ENCODE assay signal across 26 mouse cellular contexts in genomic region chr1:176080969-176081368, GRCm38 (mm10).
DNase-seq lines count a peak whose midpoint lies in the region; ATAC-seq lines count a peak whose summit lies in the region.
"Had no signal": no experiment of that assay in that cellular context is flagged by ENCODE, and none has a peak within 500 bp of the region (broad histone marks: within the 10 kb centered on the region; RNA-seq: fewer than 3 reads in every experiment).

No protein-coding gene starts in this region.

- H3K36me3 ChIP-seq in hindbrain, embryonic 11.5 days (ENCODE audit: control insufficient read depth, insufficient read depth, low read length): no peaks in the 10 kb centered on the region
- H3K36me3 ChIP-seq in hindbrain, embryonic 10.5 days: no peaks in the 10 kb centered on the region
- H3K36me3 ChIP-seq in midbrain, embryonic 11.5 days (ENCODE audit: control insufficient read depth, insufficient read depth, low read length): no peaks in the 10 kb centered on the region
- H3K36me3 ChIP-seq in midbrain, embryonic 14.5 days (ENCODE audit: control insufficient read depth, insufficient read depth, low read length): no peaks in the 10 kb centered on the region
- no peaks in the 10 kb centered on the region for H3K36me3 ChIP-seq in neural tube, embryonic 13.5 days
- H3K36me3 ChIP-seq: embryonic facial prominence, embryonic 12.5 days; forebrain, embryonic 12.5 days; forebrain, embryonic 15.5 days; G1E; heart, embryonic 10.5 days; heart, embryonic 13.5 days; hindbrain, embryonic 15.5 days had no signal

- whole genome bisulfite sequencing in hindbrain, embryonic 11.5 days: 83% methylated on average over 2 of the region's 2 CpGs
- 72% methylated on average over 2 of the region's 2 CpGs for WGBS in hindbrain, embryonic 10.5 days
- 75% methylated on average over 2 of the region's 2 CpGs for WGBS in midbrain, embryonic 11.5 days
- WGBS in midbrain, embryonic 14.5 days: 72% methylated on average over 2 of the region's 2 CpGs
- 63% methylated on average over 1 of the region's 2 CpGs for WGBS in neural tube, embryonic 13.5 days

- DNase-seq in hindbrain, embryonic 11.5 days (ENCODE audit: low spot score): no peak
- no peak for DNase-seq in hindbrain, embryonic 10.5 days (ENCODE audit: low spot score)
- DNase-seq in midbrain, embryonic 11.5 days (ENCODE audit: low spot score, missing footprints): no peak
- DNase-seq in midbrain, embryonic 14.5 days: no peak
- DNase-seq in neural tube, embryonic 10.5 days (ENCODE audit: extremely low spot score, low spot score): no peak
- DNase-seq: B cell, adult 2 months; cerebellum, adult 18-20 months; cerebellum, adult 9-10 months; cerebellum, postnatal 14 days; gastrocnemius, postnatal 25 days; heart, adult 2 months; heart, postnatal 14 days; heart, postnatal 4 days had no signal

- H3K4me2 ChIP-seq in hindbrain, embryonic 11.5 days (replicated peaks; ENCODE audit: low read depth, low read length): no peak overlapping the region
- H3K4me2 ChIP-seq in midbrain, embryonic 11.5 days: no peak overlapping the region
- no peak overlapping the region for H3K4me2 ChIP-seq in midbrain, embryonic 14.5 days (ENCODE audit: low read length)
- H3K4me2 ChIP-seq in neural tube, embryonic 13.5 days: no peak overlapping the region
- H3K4me2 ChIP-seq: embryonic facial prominence, embryonic 12.5 days; forebrain, embryonic 12.5 days; forebrain, embryonic 15.5 days; heart, embryonic 13.5 days; hindbrain, embryonic 15.5 days had no signal

- H3K27ac ChIP-seq in hindbrain, embryonic 11.5 days (ENCODE audit: low read depth, low read length): no peak overlapping the region
- no peak overlapping the region for H3K27ac ChIP-seq in hindbrain, embryonic 10.5 days
- H3K27ac ChIP-seq in midbrain, embryonic 11.5 days (ENCODE audit: low read depth, low read length): no peak overlapping the region
- no peak overlapping the region for H3K27ac ChIP-seq in midbrain, embryonic 14.5 days (replicated peaks; ENCODE audit: low read depth, low read length)
- peak overlapping the region; percentile 28; the same call in 1 of the 2 replicates for H3K27ac ChIP-seq in neural tube, embryonic 13.5 days (replicated peaks)
- H3K27ac ChIP-seq: embryonic facial prominence, embryonic 12.5 days; forebrain, embryonic 12.5 days; forebrain, embryonic 15.5 days; heart, adult 2 months; heart, embryonic 10.5 days; heart, embryonic 13.5 days; hindbrain, embryonic 15.5 days had no signal

- no peaks in the 10 kb centered on the region for H3K27me3 ChIP-seq in hindbrain, embryonic 11.5 days (ENCODE audit: control insufficient read depth, insufficient read depth, low read length)
- no peaks in the 10 kb centered on the region for H3K27me3 ChIP-seq in hindbrain, embryonic 10.5 days (ENCODE audit: insufficient read depth, poor library complexity, severe bottlenecking)
- no peaks in the 10 kb centered on the region for H3K27me3 ChIP-seq in midbrain, embryonic 11.5 days (ENCODE audit: control insufficient read depth, insufficient read depth, low read length)
- no peaks in the 10 kb centered on the region for H3K27me3 ChIP-seq in midbrain, embryonic 14.5 days (ENCODE audit: control insufficient read depth, insufficient read depth, low read length)
- H3K27me3 ChIP-seq in neural tube, embryonic 13.5 days: no peaks in the 10 kb centered on the region
- H3K27me3 ChIP-seq: CH12.LX; embryonic facial prominence, embryonic 12.5 days; forebrain, embryonic 12.5 days; forebrain, embryonic 15.5 days; heart, embryonic 13.5 days; hindbrain, embryonic 15.5 days; Patski had no signal

- ATAC-seq in hindbrain, embryonic 11.5 days (ENCODE audit: low FRiP score): peak; percentile 50; the same call in 1 of the 2 replicates
- ATAC-seq in midbrain, embryonic 11.5 days (ENCODE audit: low FRiP score): 0 out of 2 replicates have a peak, but pooled peaks have one; percentile 44
- ATAC-seq in midbrain, embryonic 14.5 days (ENCODE audit: low FRiP score, low TSS enrichment): no peak
- peak; percentile 25; the same call in 1 of the 2 replicates for ATAC-seq in neural tube, embryonic 13.5 days (ENCODE audit: low read depth)
- ATAC-seq: forebrain, embryonic 15.5 days; inflammation-experienced regulatory T-cells, adult 6 months; intestine, embryonic 16.5 days; Patski had no signal

- H3K9ac ChIP-seq in hindbrain, embryonic 11.5 days (ENCODE audit: low read depth, low read length): no peak overlapping the region
- H3K9ac ChIP-seq in midbrain, embryonic 11.5 days (ENCODE audit: low read length): no peak overlapping the region
- H3K9ac ChIP-seq in midbrain, embryonic 14.5 days (replicated peaks; ENCODE audit: low read length): no peak overlapping the region
- no peak overlapping the region for H3K9ac ChIP-seq in neural tube, embryonic 13.5 days
- H3K9ac ChIP-seq: embryonic facial prominence, embryonic 12.5 days; forebrain, embryonic 12.5 days; forebrain, embryonic 15.5 days; heart, embryonic 13.5 days; hindbrain, embryonic 15.5 days had no signal

- no peaks in the 10 kb centered on the region for H3K9me3 ChIP-seq in hindbrain, embryonic 11.5 days (ENCODE audit: control insufficient read depth, low read length)
- H3K9me3 ChIP-seq in hindbrain, embryonic 10.5 days: no peaks in the 10 kb centered on the region
- no peaks in the 10 kb centered on the region for H3K9me3 ChIP-seq in midbrain, embryonic 11.5 days (ENCODE audit: control insufficient read depth, low read length)
- H3K9me3 ChIP-seq in midbrain, embryonic 14.5 days (ENCODE audit: control insufficient read depth, low read length): no peaks in the 10 kb centered on the region
- H3K9me3 ChIP-seq in neural tube, embryonic 13.5 days: no peaks in the 10 kb centered on the region
- H3K9me3 ChIP-seq: embryonic facial prominence, embryonic 12.5 days; forebrain, embryonic 12.5 days; forebrain, embryonic 15.5 days; heart, embryonic 10.5 days; heart, embryonic 13.5 days; hindbrain, embryonic 15.5 days had no signal

- no peaks in the 10 kb centered on the region for H3K4me1 ChIP-seq in hindbrain, embryonic 11.5 days (replicated peaks; ENCODE audit: control insufficient read depth, insufficient read depth, low read length)
- H3K4me1 ChIP-seq in hindbrain, embryonic 10.5 days (replicated peaks): peaks cover 6% of the 10 kb centered on the region
- no peaks in the 10 kb centered on the region for H3K4me1 ChIP-seq in midbrain, embryonic 11.5 days (ENCODE audit: control insufficient read depth, insufficient read depth, low read length)
- H3K4me1 ChIP-seq in midbrain, embryonic 14.5 days (ENCODE audit: control insufficient read depth, insufficient read depth, low read length): 0 out of 2 replicates have a peak, but pooled peaks cover 4% of the 10 kb centered on the region
- peaks cover 19% of the 10 kb centered on the region for H3K4me1 ChIP-seq in neural tube, embryonic 13.5 days (replicated peaks)
- H3K4me1 ChIP-seq: heart, embryonic 10.5 days had no signal

- H3K4me3 ChIP-seq in hindbrain, embryonic 11.5 days (ENCODE audit: low read depth, low read length): no peak overlapping the region
- H3K4me3 ChIP-seq in hindbrain, embryonic 10.5 days: no peak overlapping the region
- no peak overlapping the region for H3K4me3 ChIP-seq in midbrain, embryonic 11.5 days (ENCODE audit: low read depth, low read length)
- no peak overlapping the region for H3K4me3 ChIP-seq in midbrain, embryonic 14.5 days (replicated peaks; ENCODE audit: low read depth, low read length)
- no peak overlapping the region for H3K4me3 ChIP-seq in neural tube, embryonic 13.5 days
- H3K4me3 ChIP-seq: embryonic facial prominence, embryonic 12.5 days; erythroblast, embryonic 14.5 days; forebrain, embryonic 12.5 days; forebrain, embryonic 15.5 days; heart, adult 2 months; heart, embryonic 10.5 days; heart, embryonic 13.5 days; hindbrain, embryonic 15.5 days had no signal
